Mouse (Mus musculus): ENCODE measurements around the gene Olfr141.

The Olfr141 gene

DNA sequence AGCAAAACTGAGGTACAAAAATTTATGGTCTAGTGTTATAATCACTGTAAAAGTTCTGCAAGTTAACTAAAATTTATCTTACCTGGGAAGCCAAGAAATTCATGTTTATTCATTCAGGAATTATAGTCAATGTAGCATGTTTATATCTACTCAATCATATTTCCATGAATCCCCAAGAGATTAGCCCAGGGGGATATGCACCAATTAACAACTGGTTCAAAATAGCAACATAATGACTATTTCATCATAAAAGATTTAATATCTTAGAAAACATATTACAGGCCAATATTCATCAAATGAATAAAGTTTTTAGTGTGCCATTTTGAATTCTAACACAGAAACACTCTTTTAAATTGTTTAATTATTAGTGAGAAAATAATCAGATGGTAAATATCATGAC, at the start of gene Olfr141:
Olfr141 (minus strand) TSS at position 101 of the 400 bp plus-strand sequence.
- in situ Hi-C loops (cut with MboI, MseI): no loop called here

DNA sequence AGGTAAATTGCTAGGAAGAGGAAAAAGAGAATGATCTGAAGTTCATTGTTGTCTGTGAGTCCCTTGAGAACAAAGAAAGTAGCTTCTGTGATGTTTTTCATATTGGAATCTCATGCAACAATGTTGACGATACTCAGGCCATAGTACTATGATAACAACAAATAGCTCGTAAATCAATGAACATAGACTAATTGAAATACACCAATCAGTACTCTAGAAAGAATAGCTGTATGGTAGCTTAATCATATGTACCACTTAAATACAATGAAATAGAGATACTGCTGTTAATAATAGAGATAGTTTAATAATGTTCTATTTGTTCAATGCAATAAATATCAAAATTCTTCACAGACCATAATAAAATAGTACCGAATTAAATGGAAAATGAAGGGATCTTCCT, 41.8 kb upstream of the Olfr141 start, which contains the start of gene Olfr1095:
Olfr1095 (minus strand) TSS at position 101 of the 400 bp plus-strand sequence.
- in situ Hi-C loops (cut with MboI, MseI): no loop called here

DNA sequence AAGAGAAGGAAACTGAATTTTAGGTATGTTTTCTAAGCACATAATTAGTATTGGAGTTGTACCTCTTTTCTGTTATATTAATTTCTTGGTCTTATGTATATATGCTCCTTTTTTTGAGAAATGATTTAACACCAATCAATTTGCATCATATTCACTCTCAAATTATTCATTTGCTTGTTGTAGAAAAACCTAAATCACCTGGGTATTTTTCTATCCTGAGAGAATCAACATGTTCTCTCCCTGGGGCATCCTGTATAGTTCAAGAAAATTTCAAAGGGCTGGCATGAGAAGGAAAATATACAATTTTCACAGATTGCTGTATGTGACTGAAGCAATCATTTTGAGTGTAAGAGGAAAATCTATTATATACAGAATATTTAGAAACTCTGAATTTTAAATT, 14.5 kb upstream of the Olfr141 start, which contains the start of gene Olfr1094:
Olfr1094 (plus strand) TSS at position 301 of the 400 bp plus-strand sequence.
- in situ Hi-C loops (cut with MboI, MseI): no loop called here

GRCm38 (mm10) chr2:86782179-86782578, 27.6 kb downstream of the Olfr141 start, which contains the start of gene Olfr1093:
Olfr1093 (plus strand) TSS chr2:86782479.
- in situ Hi-C loops (cut with MboI, MseI): no loop called here

DNA sequence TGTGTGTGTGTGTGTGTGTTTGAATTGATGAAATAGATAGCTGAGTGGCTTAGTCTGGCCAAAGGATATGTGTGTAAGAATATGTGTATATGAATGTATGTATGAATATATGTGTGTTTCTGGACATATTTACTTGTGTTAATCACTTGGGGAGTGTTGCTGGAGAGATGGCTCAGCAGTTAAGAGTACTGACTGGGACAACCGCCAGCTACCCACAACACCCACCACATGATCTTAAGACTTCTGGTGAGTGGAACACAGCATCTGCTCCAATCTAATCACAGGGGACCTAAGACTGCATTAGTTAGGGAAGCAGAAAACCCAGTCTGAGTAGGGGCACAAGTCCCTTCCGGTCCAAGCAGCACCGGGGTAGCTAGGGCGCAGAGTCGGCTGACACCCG, 48.8 kb downstream of the Olfr141 start:
- in situ Hi-C loops (cut with MboI, MseI): no loop called here

DNA sequence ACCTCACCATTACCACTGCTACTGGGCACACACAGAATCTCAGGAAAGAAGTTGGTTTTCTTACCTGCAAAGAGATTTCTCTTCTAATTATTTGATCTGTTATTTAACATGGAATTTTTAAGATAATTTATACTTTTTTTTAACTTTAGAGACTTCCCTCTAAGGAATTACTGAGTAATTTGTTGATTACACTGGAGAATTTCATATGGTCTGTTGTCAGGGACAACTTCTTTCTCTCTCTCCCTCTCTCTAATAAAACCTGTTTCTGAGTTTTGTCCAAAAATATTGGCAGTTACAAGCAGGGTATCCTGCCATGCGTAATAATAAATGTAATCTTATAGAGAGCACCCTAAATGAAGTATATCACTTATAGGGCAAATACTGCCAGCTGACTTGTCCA, 50.9 kb downstream of the Olfr141 start, which contains the start of gene Olfr1090:
Olfr1090 (minus strand) TSS at position 101 of the 400 bp plus-strand sequence.
- in situ Hi-C loops (cut with MboI, MseI): no loop called here

Measured in T-helper 2 cell (primary cell).